ENCODE assay signal across 14 mouse cellular contexts in genomic region chr11:65794428-65795219, GRCm38 (mm10). TPM values are rescaled to one million over a fixed set of nuclear protein-coding genes. Genes with fewer than 3 reads are reported as not detected.
DNase-seq lines count a peak whose midpoint lies in the region; ATAC-seq and TF ChIP-seq lines count a peak whose summit lies in the region.
"Had no signal": no experiment of that assay in that cellular context is flagged by ENCODE, and none has a peak within 500 bp of the region (broad histone marks: within the 10 kb centered on the region; RNA-seq: fewer than 3 reads in every experiment).

No protein-coding gene starts in this region.

- 2% methylated on average over 10 of the region's 10 CpGs for WGBS in macrophage (ENCODE audit: missing documents)
- 81% methylated on average over 10 of the region's 10 CpGs for WGBS in limb, embryonic 10.5 days

- H3K4me1 ChIP-seq in G1E (ENCODE audit: insufficient read depth, low read depth, low read length): peaks cover 45% of the 10 kb centered on the region
- peaks cover 26% of the 10 kb centered on the region for H3K4me1 ChIP-seq in erythroblast, embryonic 14.5 days (ENCODE audit: control insufficient read depth)
- H3K4me1 ChIP-seq in limb, embryonic 10.5 days: no peaks in the 10 kb centered on the region
- H3K4me1 ChIP-seq: intestine, embryonic 15.5 days; limb, embryonic 15.5 days had no signal

- H3K36me3 ChIP-seq in G1E (replicated peaks) (no peaks in the 10 kb centered on the region), macrophage (ENCODE audit: inconsistent target) (no peaks in the 10 kb centered on the region)
- H3K36me3 ChIP-seq in erythroblast, embryonic 14.5 days (ENCODE audit: control insufficient read depth): no peaks in the 10 kb centered on the region
- H3K36me3 ChIP-seq in limb, embryonic 10.5 days: no peaks in the 10 kb centered on the region
- H3K36me3 ChIP-seq: intestine, embryonic 15.5 days; limb, embryonic 15.5 days had no signal

- H3K27me3 ChIP-seq in G1E (ENCODE audit: insufficient read depth, low read length): no peaks in the 10 kb centered on the region
- H3K27me3 ChIP-seq in erythroblast, embryonic 14.5 days (ENCODE audit: control insufficient read depth): no peaks in the 10 kb centered on the region
- no peaks in the 10 kb centered on the region for H3K27me3 ChIP-seq in limb, embryonic 10.5 days (ENCODE audit: low read depth, poor library complexity, severe bottlenecking)
- H3K27me3 ChIP-seq: intestine, embryonic 15.5 days; limb, embryonic 15.5 days had no signal

- peak overlapping the region; percentile 13; the same call in 1 of the 2 replicates for H3K27ac ChIP-seq in macrophage
- no peak overlapping the region for H3K27ac ChIP-seq in limb, embryonic 10.5 days
- H3K27ac ChIP-seq: gastrocnemius, adult 2 months; intestine, embryonic 15.5 days; limb, embryonic 15.5 days had no signal

- TF ChIP-seq CTCF in G1E (IDR thresholded peaks at IDR 0.05; ENCODE audit: low read depth, low read length): no peak

- H3K79me2 ChIP-seq in macrophage (ENCODE audit: inconsistent target): no peaks in the 10 kb centered on the region

- DNase-seq in 416B (ENCODE audit: low read depth) (peak; percentile 84), G1E (ENCODE audit: low spot score) (peak; percentile 31)
- DNase-seq in limb, embryonic 10.5 days (ENCODE audit: low spot score): no peak
- DNase-seq in frontal cortex, postnatal 36 days (ENCODE audit: low spot score in 2 of 2): no peak
- no peak for DNase-seq in spleen, postnatal 10 days (ENCODE audit: low spot score in 2 of 2)
- DNase-seq: cerebellum, adult 11 months; gastrocnemius, adult 2 months; kidney, postnatal 25 days; right cerebral cortex, adult 18-20 months; thymus, postnatal 25 days had no signal

- H3K9me3 ChIP-seq in G1E (replicated peaks): no peaks in the 10 kb centered on the region
- no peaks in the 10 kb centered on the region for H3K9me3 ChIP-seq in erythroblast, embryonic 14.5 days (ENCODE audit: control insufficient read depth, low read length)
- H3K9me3 ChIP-seq in limb, embryonic 10.5 days (replicated peaks): no peaks in the 10 kb centered on the region
- H3K9me3 ChIP-seq: intestine, embryonic 15.5 days; limb, embryonic 15.5 days had no signal

- H3K4me3 ChIP-seq in G1E (ENCODE audit: low read depth, low read length): peak overlapping the region; percentile 64; the same call in 1 of the 2 replicates
- H3K4me3 ChIP-seq in erythroblast, embryonic 14.5 days (replicated peaks): peak overlapping the region; percentile 42
- H3K4me3 ChIP-seq in macrophage (ENCODE audit: inconsistent target): peak overlapping the region; percentile 6; the same call in 1 of the 2 replicates
- H3K4me3 ChIP-seq in limb, embryonic 10.5 days: no peak overlapping the region
- H3K4me3 ChIP-seq: gastrocnemius, adult 2 months; intestine, embryonic 15.5 days; limb, embryonic 15.5 days had no signal

- peak; percentile 69 for ATAC-seq in G1E (ENCODE audit: extremely low read depth, insufficient number of reproducible peaks, low FRiP score, poor library complexity, severe bottlenecking)
- ATAC-seq: intestine, embryonic 15.5 days had no signal

RNA-seq across cellular contexts. Expression of gene Map2k4, which starts 6.5 kb away (rescaled TPM):
- total RNA-seq in G1E (2014; fragmentation: Nextera tagmentation): 90.1 and 106 TPM in 2 replicates
- 43.8 and 48.6 TPM in 2 replicates for total RNA-seq in G1E (2017)
- polyA plus RNA-seq in G1E (2012): 37.7 and 41.9 TPM in 2 replicates
- 0.91 and 1.2 TPM in 2 replicates for polyA plus RNA-seq in erythroblast, embryonic 14.5 days (2012)
- total RNA-seq in macrophage (2018; cell fraction: chromatin; rRNA removed): 100 to 1,000 TPM in 4 of 26 experiments, 10 to 100 TPM in 22; 45.8 to 304 (median 66.5) TPM
- total RNA-seq in macrophage (2018; cell fraction: cytosol; rRNA removed): 10 to 100 TPM; 32.6 to 77.4 (median 35.8) TPM
- 100 to 1,000 TPM in 2 of 26 experiments, 10 to 100 TPM in 24; 30.1 to 264 (median 41.0) TPM for total RNA-seq in macrophage (2018; cell fraction: nucleus; rRNA removed)
- polyA plus RNA-seq in macrophage (2018): 25.0 to 36.5 TPM (median 33.6 TPM) in 3 replicates
- polyA plus RNA-seq in limb, embryonic 10.5 days (2016; fragmentation: Nextera tagmentation; extraction: Ambion mirVana): 64.6 and 69.4 TPM in 2 replicates

RNA-seq across cellular contexts. Expression of gene Zkscan6, which starts 12.4 kb away (rescaled TPM):
- total RNA-seq in G1E (2014; fragmentation: Nextera tagmentation): 4.9 and 5.4 TPM in 2 replicates
- total RNA-seq in G1E (2017): 26.8 and 27.1 TPM in 2 replicates
- 2.4 and 2.8 TPM in 2 replicates for polyA plus RNA-seq in G1E (2012)
- polyA plus RNA-seq in erythroblast, embryonic 14.5 days (2012): 0.09 and 0.15 TPM in 2 replicates
- total RNA-seq in macrophage (2018; cell fraction: chromatin; rRNA removed): 10 to 100 TPM; 10.7 to 27.4 (median 19.6) TPM
- total RNA-seq in macrophage (2018; cell fraction: cytosol; rRNA removed): 10 to 100 TPM in 6 of 26 experiments, 1 to 10 TPM in 20; 6.2 to 13.7 (median 9.1) TPM
- 10 to 100 TPM; 10.3 to 25.5 (median 14.4) TPM for total RNA-seq in macrophage (2018; cell fraction: nucleus; rRNA removed)
- 6.8 to 9.3 TPM (median 7.4 TPM) in 3 replicates for polyA plus RNA-seq in macrophage (2018)
- polyA plus RNA-seq in limb, embryonic 10.5 days (2016; fragmentation: Nextera tagmentation; extraction: Ambion mirVana): 9.1 and 10.6 TPM in 2 replicates

Comparison
In these comparisons a context has a peak if more than half of its experiments do, and no peak if none do; other contexts are left out.
1. DNase-seq: peak in 416B (single experiment) and G1E (single experiment); none in limb, embryonic 10.5 days (single experiment), frontal cortex, postnatal 36 days (0 of 2) and spleen, postnatal 10 days (0 of 2).
2. RNA of gene Map2k4, which starts 6.5 kb away (polyA plus RNA-seq): 64.6 to 69.4 TPM in limb, embryonic 10.5 days, 37.7 to 41.9 TPM in G1E and 25.0 to 36.5 TPM in macrophage; 0.91 to 1.2 TPM in erythroblast, embryonic 14.5 days; every median in the first group is over 10 times any median in the second.